Mouse (Mus musculus): ENCODE measurements around the gene Pik3r4.

Pik3r4 gene

DNA sequence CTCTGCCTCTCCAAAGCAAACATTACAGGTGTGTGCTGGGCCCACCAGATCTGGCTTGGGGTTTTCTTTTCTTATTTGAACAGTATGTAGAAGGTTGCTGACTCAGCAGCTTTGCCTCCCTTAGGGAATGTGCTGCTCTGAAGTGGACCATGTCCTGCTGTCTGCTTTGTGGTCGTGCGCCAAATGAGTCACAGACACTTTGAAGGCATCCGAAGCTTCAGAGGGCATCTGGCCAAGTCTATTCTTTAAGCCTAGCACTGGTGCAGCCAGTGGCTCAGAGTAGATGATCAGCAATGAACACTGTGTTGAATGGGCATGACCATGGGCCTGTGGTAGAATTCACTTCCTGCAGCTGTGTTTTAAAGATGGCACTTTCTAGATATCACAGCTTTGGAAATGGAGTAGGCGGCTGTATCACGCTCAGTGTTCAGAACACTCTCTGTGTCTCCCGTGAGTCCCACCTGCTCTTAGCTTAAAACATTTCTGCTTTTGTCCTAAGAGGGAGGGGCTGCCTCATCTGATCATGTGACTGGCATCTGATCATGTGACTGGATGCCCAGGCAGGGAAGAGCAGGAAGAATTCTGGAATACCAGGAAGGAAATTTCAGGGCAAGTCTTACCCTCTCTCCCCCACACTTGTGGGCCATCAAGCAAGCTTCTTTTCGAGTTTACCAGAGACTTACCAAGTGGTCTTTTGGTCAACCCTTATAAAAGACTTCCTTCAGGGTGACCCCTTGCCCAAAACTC lies 54.2 kb downstream of the Pik3r4 start:
- DNase-seq (ENCODE audit: extremely low spot score, low read depth, low spot score) = no peak

DNA sequence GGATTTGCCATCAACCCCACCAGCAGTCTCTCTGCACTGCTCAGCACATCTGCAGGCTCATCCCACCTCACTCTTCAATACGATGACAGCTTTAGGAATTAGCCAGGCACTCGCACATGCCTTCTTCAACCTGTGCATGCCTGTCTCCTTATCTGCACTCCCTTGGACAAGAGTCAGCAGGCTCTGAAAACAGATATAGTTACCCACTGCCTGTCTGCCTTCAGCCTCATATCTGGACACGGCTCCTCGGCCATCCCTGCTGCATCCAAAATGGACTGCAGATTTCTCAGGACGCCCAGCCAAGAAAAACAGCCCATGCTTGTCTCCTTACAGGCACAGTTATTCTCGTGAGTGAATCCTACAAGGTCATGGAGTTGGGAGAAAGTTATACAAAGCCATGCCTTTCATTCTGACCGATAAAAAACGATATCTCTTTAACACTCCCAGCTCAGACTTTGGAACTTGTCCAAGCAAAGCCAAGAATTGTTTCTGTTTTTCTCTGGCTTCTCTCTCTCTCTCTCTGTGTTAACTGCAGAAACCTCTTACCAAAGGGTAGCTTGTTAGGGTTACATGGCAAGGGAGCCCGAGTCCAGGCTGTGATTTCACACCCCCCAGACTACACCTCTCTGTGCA lies 55.1 kb downstream of the Pik3r4 start:
- no peak for DNase-seq (ENCODE audit: extremely low spot score, low read depth, low spot score)

DNA sequence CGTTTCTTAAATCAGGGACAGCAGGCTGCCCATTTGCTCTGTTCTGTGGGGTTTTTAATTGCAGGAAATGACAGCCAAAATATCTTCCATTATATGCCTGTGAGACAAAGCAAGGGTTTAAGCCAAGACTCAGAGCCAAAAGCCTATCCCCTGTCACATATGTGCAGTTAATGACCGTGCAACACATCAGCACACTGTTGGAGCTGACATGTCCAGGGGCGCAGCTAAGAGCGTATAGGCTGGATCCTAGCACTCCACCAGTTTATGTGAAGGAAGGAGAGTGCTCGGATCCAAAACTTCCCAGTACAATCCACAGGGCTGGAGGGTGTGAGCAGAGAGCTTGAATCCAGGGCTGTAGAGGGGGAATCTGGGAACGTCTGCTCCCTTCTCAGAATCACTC lies 57.9 kb downstream of the Pik3r4 start:
- no peak for DNase-seq (ENCODE audit: extremely low spot score, low read depth, low spot score)

DNA sequence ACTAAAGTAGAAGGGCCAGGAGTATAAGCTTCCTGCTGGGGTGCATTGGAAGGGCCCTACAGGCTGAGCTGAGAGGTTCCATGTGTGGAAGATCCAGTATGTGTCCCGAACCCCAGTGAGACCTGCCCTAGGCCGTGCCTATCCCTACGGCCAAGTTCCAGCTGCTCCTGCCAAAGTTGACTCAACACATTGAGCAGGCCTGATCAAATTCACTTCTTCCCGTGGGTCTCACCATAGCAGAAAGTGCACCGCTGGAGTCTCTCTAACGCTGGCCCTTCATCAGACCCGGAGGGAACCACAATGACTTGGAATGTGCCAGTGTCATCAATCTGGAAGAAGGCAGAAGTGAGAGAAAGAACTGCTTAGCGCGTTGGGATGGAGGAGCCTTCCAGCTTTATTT lies 59.2 kb downstream of the Pik3r4 start:
- DNase-seq (ENCODE audit: extremely low spot score, low read depth, low spot score) = no peak

DNA sequence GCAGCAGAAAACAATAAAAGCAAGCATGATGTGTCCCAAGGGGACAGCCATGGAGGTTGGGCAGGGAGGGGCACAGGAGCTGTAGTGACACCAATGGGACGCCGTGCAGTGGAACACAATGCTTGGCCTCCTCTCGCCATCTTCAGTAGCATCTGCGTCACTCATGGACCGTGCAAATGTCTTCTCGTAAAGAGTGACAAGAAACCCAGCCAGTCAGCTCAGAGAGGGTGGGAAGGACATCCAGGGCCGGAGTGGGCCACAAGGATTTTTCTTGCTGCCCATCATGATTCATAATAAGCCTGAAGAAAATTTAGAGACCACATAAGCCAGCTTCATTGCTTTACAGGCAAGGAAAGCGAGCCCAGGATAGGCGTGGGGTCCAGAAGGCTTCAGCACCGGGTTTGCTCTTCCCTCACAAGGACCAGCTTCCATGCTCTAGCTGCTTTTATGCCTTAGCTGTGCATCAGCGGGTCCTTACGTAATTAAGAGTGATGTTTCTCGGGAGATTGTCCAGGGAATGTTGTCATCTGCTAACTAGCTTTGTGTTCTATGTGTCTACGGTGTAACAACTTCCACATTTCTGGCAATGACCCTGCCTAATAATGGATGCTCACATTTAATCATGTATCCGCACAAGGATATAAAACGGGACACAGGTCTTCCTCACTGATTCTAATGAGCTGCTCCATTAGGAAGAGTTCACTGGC lies 61.6 kb downstream of the Pik3r4 start:
- no peak for DNase-seq (ENCODE audit: extremely low spot score, low read depth, low spot score)

GRCm38 (mm10) chr9:105705011-105705410 lies 62.2 kb downstream of the Pik3r4 start:
- DNase-seq (ENCODE audit: extremely low spot score, low read depth, low spot score) = no peak

DNA sequence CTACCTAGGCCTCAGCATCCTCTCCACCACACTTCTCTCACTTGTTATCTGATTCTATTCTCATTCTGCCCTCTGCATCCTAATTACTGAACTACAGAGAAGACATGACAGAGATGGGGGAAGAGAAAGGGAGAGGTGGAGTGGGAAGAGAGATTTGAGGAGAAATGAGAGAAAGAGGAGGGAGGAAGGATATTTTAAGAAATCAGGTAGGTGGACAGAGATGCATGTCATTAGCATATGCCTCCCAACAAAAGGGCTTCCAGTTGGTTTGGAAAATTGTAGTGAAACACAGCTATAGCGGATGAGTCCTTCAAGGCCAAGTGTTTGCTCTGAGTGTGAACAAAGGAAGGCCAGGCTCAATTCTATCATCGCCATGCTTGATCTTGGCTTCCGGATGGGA lies 69.3 kb downstream of the Pik3r4 start:
- DNase-seq (ENCODE audit: extremely low spot score, low read depth, low spot score) = no peak

GRCm38 (mm10) chr9:105719367-105719766 lies 76.6 kb downstream of the Pik3r4 start:
- peak; percentile 12 for DNase-seq (ENCODE audit: extremely low spot score, low read depth, low spot score)

DNA sequence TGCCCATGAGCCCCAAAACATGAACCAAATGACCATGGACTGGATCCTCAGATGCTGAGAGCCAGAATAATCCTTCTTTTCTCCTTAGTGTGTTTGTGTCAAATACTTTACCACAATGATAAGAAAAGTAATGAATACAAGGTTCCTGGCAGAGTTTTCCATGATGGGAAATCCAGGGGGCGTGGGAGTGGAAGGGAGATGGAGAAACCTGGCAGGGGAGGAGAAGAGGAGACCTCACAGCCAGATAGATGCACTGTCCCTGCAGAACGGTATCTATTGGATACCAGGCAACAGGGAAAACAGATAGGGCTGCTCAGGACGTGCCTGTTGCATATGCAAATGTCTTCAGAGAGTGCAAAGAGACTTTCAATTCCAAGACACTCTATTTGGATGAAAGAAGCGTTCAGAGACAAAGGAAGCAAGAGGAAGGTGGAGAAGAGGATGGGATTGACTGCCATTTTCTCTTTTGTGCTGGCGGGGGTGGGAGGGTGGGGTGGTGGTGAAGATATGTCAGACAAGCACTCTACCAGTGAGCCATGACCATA lies 77.1 kb downstream of the Pik3r4 start:
- DNase-seq (ENCODE audit: extremely low spot score, low read depth, low spot score) = no peak

- DNase-seq (ENCODE audit: extremely low spot score, low read depth, low spot score) = no peak
Observed at GRCm38 (mm10) chr9:105720430-105720829, 77.7 kb downstream of the Pik3r4 start.

GRCm38 (mm10) chr9:105731976-105732375 lies 89.2 kb downstream of the Pik3r4 start:
- no peak for DNase-seq (ENCODE audit: extremely low spot score, low read depth, low spot score)

DNA sequence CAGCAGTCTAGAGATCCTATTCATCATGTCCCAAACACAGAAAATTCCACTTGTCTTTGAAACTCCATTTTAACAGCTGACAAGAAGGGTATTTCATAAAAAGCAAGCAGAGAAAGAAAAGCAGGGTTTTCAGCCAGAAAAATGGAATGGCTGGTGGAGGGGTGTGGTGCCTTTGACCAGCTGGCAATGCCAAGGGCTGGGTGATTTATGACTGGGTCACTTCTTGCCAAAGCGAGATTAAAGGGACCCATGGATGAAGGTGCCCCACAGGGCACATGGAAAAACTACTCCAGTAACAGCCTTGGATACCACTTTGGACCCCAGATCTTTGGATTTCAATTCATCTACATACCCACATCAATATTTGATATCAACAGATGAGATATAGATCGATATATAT lies 91.9 kb downstream of the Pik3r4 start:
- DNase-seq (ENCODE audit: extremely low spot score, low read depth, low spot score) = no peak

DNA sequence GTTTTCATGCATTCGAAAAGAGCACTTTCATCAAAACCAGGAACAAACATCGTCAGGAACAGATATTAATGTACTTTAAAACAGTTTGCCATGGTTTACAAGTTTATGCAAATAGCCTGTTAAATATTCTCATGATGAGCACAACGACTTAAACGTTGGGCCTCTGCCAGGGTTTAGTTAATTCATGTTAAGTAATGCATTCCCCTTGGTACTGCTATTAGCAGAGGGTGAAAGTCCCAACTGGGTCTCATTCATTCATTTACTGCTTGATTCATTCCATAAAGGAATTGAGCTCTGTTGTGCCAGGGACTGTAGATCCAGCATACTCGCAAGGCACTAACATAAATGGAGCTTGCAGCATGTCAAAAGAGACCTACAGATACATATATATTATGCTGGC lies 92.4 kb downstream of the Pik3r4 start:
- no peak for DNase-seq (ENCODE audit: extremely low spot score, low read depth, low spot score)
